Mouse (Mus musculus) G1E-ER4 (cell line): Measurements from ENCODE around the gene Olfr937. TPM values are rescaled to one million over a fixed set of nuclear protein-coding genes. Genes with fewer than 3 reads are reported as not detected.

Experiments
- GATA1 ChIP-seq: IDR thresholded peaks from one replicate; pipeline ENCODE4 v1.8.0; 2012; ENCODE audit warnings: low read length, inconsistent platforms
- polyA plus RNA-seq: library from polyadenylated mRNA; stranded (reverse); fragments of >175 nt; gene quantifications from 2 replicates; pipeline ENCODE4 v1.2.3, GENCODE M21; 2012

Gene Olfr937
- polyA plus RNA-seq: not detected in 2 replicates

- TF ChIP-seq GATA1: no peak
Observed at GRCm38 (mm10) chr9:39064851-39065250, at the start of gene Olfr937. Gene Olfr937 (minus strand): TSS chr9:39064951.

GRCm38 (mm10) chr9:39078787-39079186, 14.0 kb upstream of the Olfr937 start, which contains the start of gene Olfr938:
Gene Olfr938 (minus strand): TSS chr9:39078887.
- no peak for TF ChIP-seq GATA1

GRCm38 (mm10) chr9:39023277-39023676, 41.5 kb downstream of the Olfr937 start, which contains the start of gene Olfr146:
Gene Olfr146 (minus strand): TSS chr9:39023377.
- no peak for TF ChIP-seq GATA1

Other genes starting within 250 kb of the Olfr937 start
- gene Olfr923, start 238.4 kb downstream of the Olfr937 start, polyA plus RNA-seq: not detected in 2 replicates
- gene Olfr924, start 220.5 kb downstream of the Olfr937 start, polyA plus RNA-seq: not detected in 2 replicates
- gene Olfr26, start 209.9 kb downstream of the Olfr937 start, polyA plus RNA-seq: not detected in 2 replicates
- not detected in 2 replicates for gene Olfr926, start 187.8 kb downstream of the Olfr937 start, polyA plus RNA-seq
- not detected in 2 replicates for gene Olfr930, start 135.1 kb downstream of the Olfr937 start, polyA plus RNA-seq
- not detected in 2 replicates for gene Olfr933, start 92.6 kb downstream of the Olfr937 start, polyA plus RNA-seq
- not detected in 2 replicates for gene Olfr934, start 76.6 kb downstream of the Olfr937 start, polyA plus RNA-seq
- gene Olfr935, start 65.3 kb downstream of the Olfr937 start, polyA plus RNA-seq: not detected in 2 replicates
- gene Olfr146, start 41.6 kb downstream of the Olfr937 start, polyA plus RNA-seq: not detected in 2 replicates
- not detected in 2 replicates for gene Olfr938, start 13.9 kb upstream of the Olfr937 start, polyA plus RNA-seq
- gene Olfr27, start 63.2 kb upstream of the Olfr937 start, polyA plus RNA-seq: not detected in 2 replicates
- gene Olfr943, start 101.4 kb upstream of the Olfr937 start, polyA plus RNA-seq: not detected in 2 replicates
- not detected in 2 replicates for gene Olfr944, start 137.0 kb upstream of the Olfr937 start, polyA plus RNA-seq
- gene Olfr1537, start 185.0 kb upstream of the Olfr937 start, polyA plus RNA-seq: not detected in 2 replicates
- gene Olfr945, start 211.9 kb upstream of the Olfr937 start, polyA plus RNA-seq: not detected in 2 replicates